Mouse (Mus musculus) G1E (cell line): Measurements from ENCODE around the gene Gm10392. TPM values are rescaled to one million over a fixed set of nuclear protein-coding genes. Genes with fewer than 3 reads are reported as not detected.
"Not testable (repeated sequence)": the region's sequence is repeated elsewhere in the genome, so short reads cannot be mapped to it uniquely, and the experiment has no call there.

Source experiments
- ATAC-seq: 2 replicates; pipeline ENCODE4 v1.8.0; 2016; ENCODE audit warnings: mild to moderate bottlenecking; ENCODE audit not compliant: insufficient number of reproducible peaks, poor library complexity, low FRiP score, severe bottlenecking; ENCODE audit errors: extremely low read depth
- DNase-seq: peaks from one replicate; pipeline ENCODE4 v3.0.0; 2012; ENCODE audit warnings: low spot score
- H3K27me3 ChIP-seq: 2 replicates; pipeline ENCODE4 v1.6.1; 2012; ENCODE audit warnings: mild to moderate bottlenecking, low read length, inconsistent platforms; ENCODE audit not compliant: insufficient read depth
- H3K36me3 ChIP-seq: replicated peaks from 2 replicates; pipeline ENCODE3; 2012; ENCODE audit warnings: mild to moderate bottlenecking, inconsistent platforms
- H3K4me1 ChIP-seq: 2 replicates; pipeline ENCODE4 v1.6.1; 2012; ENCODE audit warnings: low read depth, low read length, inconsistent platforms, mixed read lengths; ENCODE audit not compliant: insufficient read depth
- H3K4me3 ChIP-seq: 2 replicates; pipeline ENCODE4 v1.5.1; 2012; ENCODE audit warnings: low read depth, mild to moderate bottlenecking, inconsistent platforms, low read length, moderate library complexity, mixed read lengths
- H3K9me3 ChIP-seq: replicated peaks from 2 replicates; pipeline ENCODE4 v1.6.1; 2012; ENCODE audit warnings: inconsistent platforms
- CTCF ChIP-seq: IDR thresholded peaks from 2 replicates; pipeline ENCODE4 v1.5.1; 2012; ENCODE audit warnings: low read depth, low read length, inconsistent platforms, mixed read lengths
- GATA1 ChIP-seq: IDR thresholded peaks from 2 replicates; pipeline ENCODE4 v1.6.1; 2012; ENCODE audit warnings: borderline replicate concordance, low read length, inconsistent platforms, mixed read lengths
- GATA2 ChIP-seq: IDR thresholded peaks from 2 replicates; pipeline ENCODE4 v1.6.1; 2012; ENCODE audit warnings: low read depth, low read length, inconsistent platforms, borderline replicate concordance
- POLR2AphosphoS5 ChIP-seq: IDR thresholded peaks from 2 replicates; pipeline ENCODE4 v1.6.1; 2012; ENCODE audit warnings: low read depth, low read length, inconsistent platforms; ENCODE audit not compliant: insufficient replicate concordance
- TAL1 ChIP-seq: conservative IDR thresholded peaks from 2 replicates; pipeline ENCODE4 v1.6.1; 2012; ENCODE audit warnings: low read depth, low read length, inconsistent platforms, mixed read lengths
- polyA plus RNA-seq: library from polyadenylated mRNA; stranded (reverse); fragments of >175 nt; gene quantifications from 2 replicates; pipeline ENCODE4 v1.2.3, GENCODE M21; 2012
- total RNA-seq, 2 experiments: library from RNA; stranded (forward) in 1 of 2; stranded (reverse) in 1 of 2; fragments of 200-1000 nt in 1 of 2; fragments of >200 nt in 1 of 2; fragmentation: Nextera tagmentation in 1 of 2; gene quantifications; 2 replicates each; pipeline ENCODE4 v1.2.3; 2014 to 2017

Gm10392 gene
- not detected in 2 replicates for total RNA-seq (2014; fragmentation: Nextera tagmentation)
- 0.12 and 0.38 TPM in 2 replicates for total RNA-seq (2017)
- not detected in 2 replicates for polyA plus RNA-seq

GRCm38 (mm10) chr11:77519043-77519442, at the start of gene Gm10392:
TSS of gene Gm10392 (minus strand) at chr11:77519198.
- H3K9me3 ChIP-seq: no peaks in the 10 kb centered on the region
- H3K4me3 ChIP-seq: no peak within 1 kb of the TSS
- TF ChIP-seq POLR2AphosphoS5 (no peak), GATA2 (no peak), TAL1 (no peak), GATA1 (no peak), CTCF (no peak)
- peaks cover 46% of the 10 kb centered on the region for H3K4me1 ChIP-seq
- no peak for ATAC-seq
- no peak for DNase-seq
- H3K27me3 ChIP-seq: peaks cover 59% of the 10 kb centered on the region
- H3K36me3 ChIP-seq: no peaks in the 10 kb centered on the region

GRCm38 (mm10) chr11:77545261-77545660, 26.3 kb upstream of the Gm10392 start:
- H3K27me3 ChIP-seq: no peaks in the 10 kb centered on the region
- no peak for DNase-seq
- H3K4me1 ChIP-seq: no peaks in the 10 kb centered on the region
- H3K4me3 ChIP-seq: no peak overlapping the region
- H3K9me3 ChIP-seq: no peaks in the 10 kb centered on the region
- TF ChIP-seq POLR2AphosphoS5 (no peak), TAL1 (no peak), GATA2 (no peak), CTCF (no peak), GATA1 (no peak)
- peaks cover 76% of the 10 kb centered on the region for H3K36me3 ChIP-seq
- no peak for ATAC-seq

GRCm38 (mm10) chr11:77532202-77532846, 13.3 kb upstream of the Gm10392 start:
- ATAC-seq: no peak
- no peak overlapping the region for H3K4me3 ChIP-seq
- H3K4me1 ChIP-seq: no peaks in the 10 kb centered on the region
- no peak for DNase-seq
- peaks cover 45% of the 10 kb centered on the region for H3K36me3 ChIP-seq
- no peaks in the 10 kb centered on the region for H3K9me3 ChIP-seq
- TF ChIP-seq GATA1 (no peak), GATA2 (no peak), TAL1 (no peak), POLR2AphosphoS5 (no peak), CTCF (no peak)
- H3K27me3 ChIP-seq: no peaks in the 10 kb centered on the region

GRCm38 (mm10) chr11:77530862-77531261, 11.9 kb upstream of the Gm10392 start:
- Histone ChIP-seq H3K9me3 (no peaks in the 10 kb centered on the region), H3K36me3 (peaks cover 32% of the 10 kb centered on the region), H3K4me3 (no peak overlapping the region), H3K4me1 (peaks cover 3% of the 10 kb centered on the region; the same call in 1 of the 2 replicates), H3K27me3 (no peaks in the 10 kb centered on the region)
- no peak for DNase-seq
- TF ChIP-seq CTCF (no peak), GATA1 (no peak), TAL1 (no peak), GATA2 (no peak), POLR2AphosphoS5 (no peak)
- no peak for ATAC-seq

DNA sequence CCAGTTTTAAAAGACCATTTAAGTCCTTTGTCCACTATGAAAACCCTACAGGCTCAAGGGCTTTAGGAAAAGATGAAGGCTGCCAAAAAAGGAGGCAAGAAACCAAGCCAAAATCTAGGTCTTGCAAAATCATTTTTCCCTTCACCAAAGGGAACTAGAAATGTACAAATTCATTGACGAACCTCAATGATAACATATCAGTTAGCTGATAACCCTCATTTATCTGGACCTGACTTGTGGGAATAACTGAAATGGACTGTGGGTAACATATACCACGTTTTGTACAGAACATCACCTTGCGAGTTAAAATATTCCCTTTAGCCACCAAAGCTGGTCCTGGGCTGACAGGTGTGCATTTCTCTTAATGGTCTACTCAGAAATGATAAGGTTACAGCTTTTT, 10.6 kb upstream of the Gm10392 start:
- DNase-seq: no peak
- H3K36me3 ChIP-seq: peaks cover 25% of the 10 kb centered on the region
- peaks cover 3% of the 10 kb centered on the region; the same call in 1 of the 2 replicates for H3K4me1 ChIP-seq
- no peak for ATAC-seq
- no peaks in the 10 kb centered on the region for H3K9me3 ChIP-seq
- H3K4me3 ChIP-seq: no peak overlapping the region
- H3K27me3 ChIP-seq: no peaks in the 10 kb centered on the region
- TF ChIP-seq GATA1 (no peak), POLR2AphosphoS5 (no peak), GATA2 (no peak), TAL1 (no peak), CTCF (no peak)

DNA sequence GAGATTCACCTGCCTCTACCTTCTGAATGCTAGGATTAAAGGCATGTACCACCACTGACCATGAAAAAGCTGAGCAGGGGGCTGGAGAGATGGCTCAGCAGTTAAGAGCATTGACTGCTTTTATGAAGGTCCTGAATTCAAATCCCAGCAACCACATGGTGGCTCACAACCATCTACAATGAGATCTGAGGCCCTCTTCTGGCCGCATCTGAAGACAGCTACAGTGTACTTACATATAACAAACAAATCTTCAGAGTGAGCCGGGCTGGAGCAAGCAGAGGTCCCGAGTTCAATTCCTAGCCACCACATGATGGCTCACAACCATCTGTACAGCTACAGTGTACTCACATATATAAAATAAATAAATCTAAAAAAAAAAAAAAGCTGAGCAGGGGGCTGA, 9.4 kb upstream of the Gm10392 start:
- not testable (repeated sequence) for DNase-seq, ATAC-seq, H3K9me3 ChIP-seq, H3K4me3 ChIP-seq, H3K4me1 ChIP-seq, H3K27me3 ChIP-seq
- peaks cover 17% of the 10 kb centered on the region for H3K36me3 ChIP-seq
